Mouse (Mus musculus) bone marrow, adult 2 months (tissue): Measurements from ENCODE around the gene Tefm. TPM values are rescaled to one million over a fixed set of nuclear protein-coding genes. Genes with fewer than 3 reads are reported as not detected.

Experiments used
- H3K27ac ChIP-seq: fragments of 200-500 bp; 2 replicates; pipeline ENCODE4 v1.5.1; 2012; ENCODE audit warnings: low read depth, mild to moderate bottlenecking, control low read depth, inconsistent platforms, low read length; ENCODE audit not compliant: control insufficient read depth, poor library complexity, insufficient read depth
- H3K4me1 ChIP-seq: fragments of 200-500 bp; 2 replicates; pipeline ENCODE4 v1.6.1; 2011; ENCODE audit warnings: low read length; ENCODE audit not compliant: control insufficient read depth, insufficient read depth
- H3K4me3 ChIP-seq: fragments of 200-500 bp; replicated peaks from 2 replicates; pipeline ENCODE3; 2011; ENCODE audit warnings: mild to moderate bottlenecking, low read depth, low read length, control low read depth; ENCODE audit not compliant: control insufficient read depth
- CTCF ChIP-seq: fragments of 200-500 bp; IDR thresholded peaks from 2 replicates; pipeline ENCODE4 v1.5.1; 2011; ENCODE audit warnings: low read length, control low read depth; ENCODE audit not compliant: control insufficient read depth, insufficient read depth
- POLR2A ChIP-seq: fragments of 200-500 bp; IDR thresholded peaks from 2 replicates; pipeline ENCODE4 v1.6.1; 2011; ENCODE audit warnings: low read depth, mild to moderate bottlenecking, control low read depth, low read length, borderline replicate concordance; ENCODE audit not compliant: control insufficient read depth
- WGBS: fragments of 180-500 bp; shearing (Covaris S2); methylation state at CpG from one replicate; pipeline ENCODE4 v1.1.7; 2018; 5-methylcytosine and 5-hydroxymethylcytosine counted together
- polyA plus RNA-seq: library from polyadenylated mRNA; stranded (reverse); fragments of >200 nt; gene quantifications from 2 replicates; pipeline ENCODE4 v1.2.4, GENCODE M21; 2011; ENCODE audit warnings: low replicate concordance; ENCODE audit not compliant: missing spikeins, insufficient read depth, insufficient read length

The Tefm gene
- polyA plus RNA-seq, 1 experiment: 5.3 TPM

- no peak overlapping the region for H3K4me3 ChIP-seq
- TF ChIP-seq CTCF (no peak), POLR2A (no peak)
- WGBS: 49% methylated on average over 8 of the region's 8 CpGs
- no peak overlapping the region for H3K27ac ChIP-seq
- H3K4me1 ChIP-seq: peaks cover 1% of the 10 kb centered on the region; the same call in 1 of the 2 replicates
These were observed 897 bp upstream of the Tefm start for GRCm38 (mm10) chr11:80142872-80143271.

- Histone ChIP-seq H3K4me1 (no peaks in the 10 kb centered on the region; the same call in 1 of the 2 replicates), H3K27ac (no peak overlapping the region), H3K4me3 (no peak overlapping the region)
- TF ChIP-seq POLR2A (no peak), CTCF (no peak)
- WGBS: 87% methylated on average over 5 of the region's 5 CpGs
These were observed 4.2 kb downstream of the Tefm start for GRCm38 (mm10) chr11:80137773-80138172.

GRCm38 (mm10) chr11:80136786-80137185, 5.2 kb downstream of the Tefm start:
- WGBS: 89% methylated on average over 13 of the region's 13 CpGs
- H3K4me1 ChIP-seq: no peaks in the 10 kb centered on the region
- TF ChIP-seq POLR2A (no peak), CTCF (no peak)

DNA sequence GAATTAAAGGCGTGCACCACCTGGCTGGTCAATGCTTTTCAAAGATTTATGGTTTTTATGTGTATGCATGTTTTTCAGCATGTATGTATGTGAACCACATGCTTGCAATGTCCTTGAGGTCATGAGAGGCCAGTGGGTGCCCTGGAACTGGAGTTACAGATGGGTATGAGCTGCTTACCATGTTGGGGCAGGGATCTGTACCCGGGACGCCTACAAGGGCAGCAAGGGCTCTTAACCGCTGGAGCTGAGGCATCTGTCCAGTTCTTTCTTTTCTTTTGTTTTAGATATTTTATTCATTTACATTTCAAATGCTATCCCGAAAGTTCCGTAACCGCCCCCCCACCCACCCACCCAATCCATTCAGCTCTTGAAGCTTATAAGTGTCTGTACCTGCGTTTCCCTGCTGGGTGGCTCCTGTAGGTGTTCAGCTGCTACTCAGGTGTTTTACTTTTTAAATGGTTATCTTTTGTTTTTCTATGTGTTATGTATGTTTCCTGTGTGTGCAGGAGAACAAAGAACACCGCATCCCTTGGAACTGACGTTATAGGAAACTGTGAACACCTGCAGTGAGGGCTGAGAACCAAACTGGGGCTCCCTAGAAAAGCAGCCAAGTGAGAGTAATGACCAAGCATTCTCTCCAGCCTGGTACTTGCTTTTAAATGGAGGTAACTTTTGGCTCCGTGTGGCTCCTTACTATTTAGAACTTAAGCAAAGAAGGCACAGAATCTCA, 5.9 kb downstream of the Tefm start:
- Histone ChIP-seq H3K4me3 (no peak overlapping the region), H3K4me1 (no peaks in the 10 kb centered on the region), H3K27ac (no peak overlapping the region)
- TF ChIP-seq POLR2A (no peak), CTCF (no peak)
- WGBS: 94% methylated on average over 11 of the region's 11 CpGs

More at GRCm38 (mm10) chr11:80136786-80137185, 5.2 kb downstream of the Tefm start:
- H3K4me3 ChIP-seq: no peak overlapping the region
- H3K27ac ChIP-seq: no peak overlapping the region

- H3K4me1 ChIP-seq: no peaks in the 10 kb centered on the region
- 51% methylated on average over 4 of the region's 4 CpGs for WGBS
- TF ChIP-seq POLR2A (no peak), CTCF (no peak)
- H3K27ac ChIP-seq: no peak overlapping the region
- no peak overlapping the region for H3K4me3 ChIP-seq
These were observed 7.2 kb downstream of the Tefm start for GRCm38 (mm10) chr11:80134744-80135143.

GRCm38 (mm10) chr11:80132050-80132449, 9.9 kb downstream of the Tefm start:
- Histone ChIP-seq H3K4me3 (no peak overlapping the region), H3K4me1 (no peaks in the 10 kb centered on the region), H3K27ac (no peak overlapping the region)
- WGBS: 78% methylated on average over 1 of the region's 1 CpGs
- TF ChIP-seq CTCF (no peak), POLR2A (no peak)

GRCm38 (mm10) chr11:80116411-80116810, 25.6 kb downstream of the Tefm start:
- no peak for TF ChIP-seq CTCF
- no peak overlapping the region for H3K27ac ChIP-seq
- WGBS: 82% methylated on average over 1 of the region's 1 CpGs
- H3K4me3 ChIP-seq: no peak overlapping the region
- no peaks in the 10 kb centered on the region for H3K4me1 ChIP-seq

- H3K27ac ChIP-seq: no peak overlapping the region
- H3K4me3 ChIP-seq: no peak overlapping the region
- TF ChIP-seq CTCF (no peak), POLR2A (no peak)
- H3K4me1 ChIP-seq: no peaks in the 10 kb centered on the region
- WGBS: 76% methylated on average over 1 of the region's 1 CpGs
These were observed 37.6 kb downstream of the Tefm start for GRCm38 (mm10) chr11:80104407-80104806.

- no peak overlapping the region for H3K27ac ChIP-seq
- H3K4me3 ChIP-seq: no peak overlapping the region
- no peaks in the 10 kb centered on the region for H3K4me1 ChIP-seq
- no peak for TF ChIP-seq POLR2A
- 61% methylated on average over 6 of the region's 6 CpGs for WGBS
These were observed 40.7 kb downstream of the Tefm start for GRCm38 (mm10) chr11:80101298-80101697.
